15 mouse cellular contexts compared by ENCODE assay signal in genomic region chr1:128765142-128765541, GRCm38 (mm10).
"Had no signal": no experiment of that assay in that cellular context is flagged by ENCODE, and none has a peak within 500 bp of the region (broad histone marks: within the 10 kb centered on the region; RNA-seq: fewer than 3 reads in every experiment).

No protein-coding gene starts in this region.

- H3K4me3 ChIP-seq: lung, embryonic 15.5 days; megakaryocyte, embryonic 14.5 days; midbrain, embryonic 13.5 days; midbrain, embryonic 15.5 days; neural tube, embryonic 12.5 days had no signal

- H3K36me3 ChIP-seq: lung, embryonic 15.5 days; midbrain, embryonic 13.5 days; midbrain, embryonic 15.5 days; neural tube, embryonic 12.5 days had no signal

- H3K27ac ChIP-seq: lung, embryonic 15.5 days; macrophage; midbrain, embryonic 13.5 days; midbrain, embryonic 15.5 days; neural tube, embryonic 12.5 days had no signal

- H3K27me3 ChIP-seq: lung, embryonic 15.5 days; midbrain, embryonic 13.5 days; midbrain, embryonic 15.5 days had no signal

- H3K4me2 ChIP-seq: lung, embryonic 15.5 days; midbrain, embryonic 11.5 days; midbrain, embryonic 13.5 days; midbrain, embryonic 15.5 days; neural tube, embryonic 12.5 days had no signal

- H3K9me3 ChIP-seq: lung, embryonic 15.5 days; megakaryocyte, embryonic 14.5 days; midbrain, embryonic 13.5 days; midbrain, embryonic 15.5 days; neural tube, embryonic 12.5 days had no signal

- H3K9ac ChIP-seq: liver, postnatal 0 days; lung, embryonic 15.5 days; midbrain, embryonic 13.5 days; midbrain, embryonic 15.5 days; neural tube, embryonic 12.5 days had no signal

- DNase-seq: liver, postnatal 0 days; lung, adult 2 months; lung, postnatal 14 days; lung, postnatal 36 days; right cerebral cortex, postnatal 14 days; thymus, adult 2 months; thymus, postnatal 25 days; thymus, postnatal 4 days had no signal

- H3K4me1 ChIP-seq: lung, embryonic 15.5 days; megakaryocyte, embryonic 14.5 days; midbrain, embryonic 13.5 days; midbrain, embryonic 15.5 days; neural tube, embryonic 12.5 days had no signal
